ENCODE assay signal across 9 mouse cellular contexts in genomic region chr3:32818327-32818900, GRCm38 (mm10). TPM values are rescaled to one million over a fixed set of nuclear protein-coding genes. Genes with fewer than 3 reads are reported as not detected.
DNase-seq lines count a peak whose midpoint lies in the region; ATAC-seq lines count a peak whose summit lies in the region.
"Had no signal": no experiment of that assay in that cellular context is flagged by ENCODE, and none has a peak within 500 bp of the region (broad histone marks: within the 10 kb centered on the region; RNA-seq: fewer than 3 reads in every experiment).

No protein-coding gene starts in this region.

- WGBS in forebrain, embryonic 11.5 days: 6% methylated on average over 12 of the region's 12 CpGs
- 5% methylated on average over 12 of the region's 12 CpGs for WGBS in midbrain, embryonic 11.5 days

- peaks cover 4% of the 10 kb centered on the region; the same call in 1 of the 2 replicates for H3K4me1 ChIP-seq in forebrain, embryonic 11.5 days (replicated peaks; ENCODE audit: control insufficient read depth, insufficient read depth, low read length)
- H3K4me1 ChIP-seq in midbrain, embryonic 11.5 days (ENCODE audit: control insufficient read depth, insufficient read depth, low read length): peaks cover 5% of the 10 kb centered on the region; the same call in 1 of the 2 replicates

- no peaks in the 10 kb centered on the region for H3K9me3 ChIP-seq in forebrain, embryonic 11.5 days (ENCODE audit: control insufficient read depth, low read length)
- H3K9me3 ChIP-seq in midbrain, embryonic 11.5 days (ENCODE audit: control insufficient read depth, low read length): no peaks in the 10 kb centered on the region

- peak overlapping the region; percentile 86; the same call in 1 of the 2 replicates for H3K9ac ChIP-seq in forebrain, embryonic 11.5 days (ENCODE audit: low read length)
- H3K9ac ChIP-seq in midbrain, embryonic 11.5 days (ENCODE audit: low read length): peak overlapping the region; percentile 83
- H3K9ac ChIP-seq: liver, embryonic 14.5 days had no signal

- no peaks in the 10 kb centered on the region for H3K36me3 ChIP-seq in forebrain, embryonic 11.5 days (ENCODE audit: control insufficient read depth, insufficient read depth, low read length)
- no peaks in the 10 kb centered on the region for H3K36me3 ChIP-seq in midbrain, embryonic 11.5 days (ENCODE audit: control insufficient read depth, insufficient read depth, low read length)

- ATAC-seq in forebrain, embryonic 11.5 days (replicated peaks; ENCODE audit: low FRiP score): 0 out of 2 replicates have a peak, but pooled peaks have one; percentile 14
- ATAC-seq in midbrain, embryonic 11.5 days (ENCODE audit: low FRiP score): peak; percentile 6; the same call in 1 of the 2 replicates

- H3K27ac ChIP-seq in forebrain, embryonic 11.5 days (ENCODE audit: low read depth, low read length): no peak overlapping the region
- H3K27ac ChIP-seq in midbrain, embryonic 11.5 days (ENCODE audit: low read depth, low read length): no peak overlapping the region
- H3K27ac ChIP-seq: liver, embryonic 14.5 days had no signal

- peak overlapping the region; percentile 82 for H3K4me2 ChIP-seq in forebrain, embryonic 11.5 days (ENCODE audit: low read depth, low read length, severe bottlenecking)
- peak overlapping the region; percentile 79 for H3K4me2 ChIP-seq in midbrain, embryonic 11.5 days

- peak; percentile 7 for DNase-seq in right cerebral cortex, postnatal 4 days
- no peak for DNase-seq in right cerebral cortex, postnatal 14 days
- no peak for DNase-seq in forebrain, embryonic 11.5 days (ENCODE audit: low spot score)
- DNase-seq in heart, postnatal 14 days: peak; percentile 24 to 47
- DNase-seq in midbrain, embryonic 11.5 days (ENCODE audit: low spot score, missing footprints): peak; percentile 93
- no peak for DNase-seq in spleen, adult 18-20 months
- no peak for DNase-seq in layer of hippocampus, adult 9-11 months
- DNase-seq in thymus, postnatal 36 days: no peak

- H3K27me3 ChIP-seq in forebrain, embryonic 11.5 days (ENCODE audit: control insufficient read depth, insufficient read depth, low read length): no peaks in the 10 kb centered on the region
- no peaks in the 10 kb centered on the region for H3K27me3 ChIP-seq in midbrain, embryonic 11.5 days (ENCODE audit: control insufficient read depth, insufficient read depth, low read length)

- peak overlapping the region; percentile 75 for H3K4me3 ChIP-seq in forebrain, embryonic 11.5 days (ENCODE audit: low read depth, low read length)
- H3K4me3 ChIP-seq in midbrain, embryonic 11.5 days (ENCODE audit: low read depth, low read length): peak overlapping the region; percentile 81

- intact Hi-C loops in heart, postnatal 14 days (cut with DNase I): loop anchor here (5.0 kb wide), 2 partner anchors 66 to 81 kb away; partner anchors contain the start of genes Mrpl47 and Ndufb5

RNA-seq across cellular contexts. Expression of gene Usp13, which starts 1.1 kb away (rescaled TPM):
- 8.0 and 8.4 TPM in 2 replicates for polyA plus RNA-seq in forebrain, embryonic 11.5 days (2014; fragmentation: Nextera tagmentation; extraction: Ambion mirVana)
- total RNA-seq in heart, postnatal 14 days (2021): 100 to 1,000 TPM; 175 to 180 TPM
- 5.7 and 6.4 TPM in 2 replicates for polyA plus RNA-seq in midbrain, embryonic 11.5 days (2014; fragmentation: Nextera tagmentation; extraction: Ambion mirVana)

Comparison
In these comparisons a context has a peak if more than half of its experiments do, and no peak if none do; other contexts are left out.
1. DNase-seq: peak in right cerebral cortex, postnatal 4 days (single experiment), heart, postnatal 14 days (2 of 2) and midbrain, embryonic 11.5 days (single experiment); none in right cerebral cortex, postnatal 14 days (single experiment), forebrain, embryonic 11.5 days (single experiment), spleen, adult 18-20 months (0 of 2), layer of hippocampus, adult 9-11 months (single experiment) and thymus, postnatal 36 days (0 of 2).